Mouse (Mus musculus) bone marrow, adult 2 months (tissue): ENCODE measurements around the gene Gm16867. TPM values are rescaled to one million over a fixed set of nuclear protein-coding genes. Genes with fewer than 3 reads are reported as not detected.
"Not testable (repeated sequence)": the region's sequence is repeated elsewhere in the genome, so short reads cannot be mapped to it uniquely, and the experiment has no call there.

Experiments used
- H3K27ac ChIP-seq: fragments of 200-500 bp; 2 replicates; pipeline ENCODE4 v1.5.1; 2012; ENCODE audit warnings: low read depth, mild to moderate bottlenecking, control low read depth, inconsistent platforms, low read length; ENCODE audit not compliant: control insufficient read depth, poor library complexity, insufficient read depth
- H3K4me1 ChIP-seq: fragments of 200-500 bp; 2 replicates; pipeline ENCODE4 v1.6.1; 2011; ENCODE audit warnings: low read length; ENCODE audit not compliant: control insufficient read depth, insufficient read depth
- H3K4me3 ChIP-seq: fragments of 200-500 bp; replicated peaks from 2 replicates; pipeline ENCODE3; 2011; ENCODE audit warnings: mild to moderate bottlenecking, low read depth, low read length, control low read depth; ENCODE audit not compliant: control insufficient read depth
- WGBS: fragments of 180-500 bp; shearing (Covaris S2); methylation state at CpG from one replicate; pipeline ENCODE4 v1.1.7; 2018; 5-methylcytosine and 5-hydroxymethylcytosine counted together
- polyA plus RNA-seq: library from polyadenylated mRNA; stranded (reverse); fragments of >200 nt; gene quantifications from 2 replicates; pipeline ENCODE4 v1.2.4, GENCODE M21; 2011; ENCODE audit warnings: low replicate concordance; ENCODE audit not compliant: missing spikeins, insufficient read depth, insufficient read length

Gene Gm16867
- polyA plus RNA-seq, 1 experiment = not detected

GRCm38 (mm10) chr14:69443092-69443692, 60.0 kb downstream of the Gm16867 start:
- not testable (repeated sequence) for H3K4me1 ChIP-seq, H3K27ac ChIP-seq, H3K4me3 ChIP-seq
- no CpG with 5 or more reads among the region's 7 CpGs for WGBS

DNA sequence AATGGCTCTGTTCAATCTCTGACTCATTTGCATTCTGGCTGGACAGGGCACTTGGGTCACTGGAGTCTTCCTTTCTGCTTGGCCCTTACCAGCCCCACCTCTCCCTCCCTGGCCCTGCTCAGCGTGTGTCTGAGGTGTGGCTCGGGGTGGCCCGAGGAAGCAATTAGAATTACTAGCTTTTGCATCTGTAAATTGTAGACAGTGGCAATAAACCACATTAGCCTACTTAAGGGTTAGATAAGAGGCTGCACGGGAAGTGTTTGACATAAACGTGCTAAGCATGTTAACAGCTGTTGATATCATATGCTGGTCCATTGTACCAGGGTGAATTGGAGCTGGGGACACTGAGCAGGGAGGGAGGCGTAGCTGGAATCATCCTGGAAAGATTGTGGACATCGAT, 62.2 kb downstream of the Gm16867 start:
- H3K4me1 ChIP-seq, H3K4me3 ChIP-seq, H3K27ac ChIP-seq: not testable (repeated sequence)
- no CpG with 5 or more reads among the region's 7 CpGs for WGBS

DNA sequence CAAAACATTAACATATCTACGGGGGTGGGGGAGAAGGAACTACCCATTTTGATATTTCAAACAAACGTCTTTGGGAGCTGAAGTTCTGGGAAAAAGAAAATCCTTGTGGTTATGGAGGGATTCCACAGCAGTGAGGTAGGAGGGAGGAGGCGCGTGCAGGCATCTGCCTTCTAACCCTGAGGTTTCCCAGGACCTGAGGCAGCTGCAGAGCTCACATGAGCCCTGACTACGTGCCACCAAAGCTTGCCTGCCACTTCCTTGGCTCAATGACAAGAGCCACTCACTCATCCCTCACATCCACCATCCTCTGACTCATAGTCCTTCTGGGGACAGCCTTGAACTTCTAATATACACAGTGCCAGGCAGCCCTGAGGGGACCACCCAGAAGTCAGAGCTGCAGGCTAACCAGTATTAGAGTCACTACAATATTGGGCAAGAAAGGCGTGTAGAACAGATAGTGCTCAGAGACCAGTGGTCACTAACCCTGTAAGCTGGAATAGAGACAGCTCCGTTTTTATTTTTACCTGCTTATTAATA, 64.4 kb downstream of the Gm16867 start:
- not testable (repeated sequence) for H3K4me1 ChIP-seq, H3K27ac ChIP-seq, H3K4me3 ChIP-seq
- WGBS = no CpG with 5 or more reads among the region's 7 CpGs

- H3K4me1 ChIP-seq, H3K27ac ChIP-seq, H3K4me3 ChIP-seq: not testable (repeated sequence)
- no CpG with 5 or more reads among the region's 7 CpGs for WGBS
Observed at GRCm38 (mm10) chr14:69421003-69421402, 82.2 kb downstream of the Gm16867 start.

- no CpG with 5 or more reads among the region's 7 CpGs for WGBS
- H3K27ac ChIP-seq, H3K4me3 ChIP-seq, H3K4me1 ChIP-seq: not testable (repeated sequence)
Observed at GRCm38 (mm10) chr14:69417545-69417944, 85.6 kb downstream of the Gm16867 start.

Other genes starting within 250 kb of the Gm16867 start
- gene Synb, start 209.1 kb downstream of the Gm16867 start, polyA plus RNA-seq = 0.37 TPM in 1 of 2 replicates, not detected in the other
- gene Gm27179, start 9.2 kb upstream of the Gm16867 start, polyA plus RNA-seq = not detected in 2 replicates
- gene Entpd4b, start 52.1 kb upstream of the Gm16867 start, polyA plus RNA-seq = 3.0 and 5.2 TPM in 2 replicates